Mouse (Mus musculus) myocyte (in vitro differentiated cells): ENCODE measurements at regions not wholly inside any gene's neighbourhood (a gene's known extent, or its start where the extent isn't known, plus 50 kb on each side); places are given as distances from the start of the nearest gene placed in this dataset.

ENCODE experiments used
- CEBPB ChIP-seq: IDR thresholded peaks from 2 replicates; pipeline ENCODE4 v1.6.1; 2011; ENCODE audit warnings: mild to moderate bottlenecking, moderate library complexity; ENCODE audit not compliant: poor library complexity, insufficient read depth, severe bottlenecking
- E2F4 ChIP-seq: IDR thresholded peaks from one replicate; pipeline ENCODE4 v1.6.1; 2011; ENCODE audit warnings: mild to moderate bottlenecking, control low read depth, moderate library complexity; ENCODE audit not compliant: insufficient read depth
- MAX ChIP-seq: IDR thresholded peaks from one replicate; pipeline ENCODE4 v1.6.1; 2011; ENCODE audit warnings: low read depth, mild to moderate bottlenecking, control low read depth
- POLR2A ChIP-seq: IDR thresholded peaks from one replicate; pipeline ENCODE4 v1.6.1; 2011; ENCODE audit warnings: low read depth, mild to moderate bottlenecking, control low read depth, moderate library complexity; ENCODE audit not compliant: insufficient read length
- POLR2AphosphoS2 ChIP-seq: IDR thresholded peaks from one replicate; pipeline ENCODE4 v1.6.1; 2011; ENCODE audit warnings: low read depth, control low read depth; ENCODE audit not compliant: insufficient read length
- TCF12 ChIP-seq: IDR thresholded peaks from one replicate; pipeline ENCODE4 v1.6.1; 2011; ENCODE audit warnings: mild to moderate bottlenecking, control low read depth; ENCODE audit not compliant: poor library complexity, insufficient read depth, severe bottlenecking
- USF1 ChIP-seq: IDR thresholded peaks from one replicate; pipeline ENCODE4 v1.6.1; 2011; ENCODE audit warnings: low read depth, mild to moderate bottlenecking, control low read depth, moderate library complexity

DNA sequence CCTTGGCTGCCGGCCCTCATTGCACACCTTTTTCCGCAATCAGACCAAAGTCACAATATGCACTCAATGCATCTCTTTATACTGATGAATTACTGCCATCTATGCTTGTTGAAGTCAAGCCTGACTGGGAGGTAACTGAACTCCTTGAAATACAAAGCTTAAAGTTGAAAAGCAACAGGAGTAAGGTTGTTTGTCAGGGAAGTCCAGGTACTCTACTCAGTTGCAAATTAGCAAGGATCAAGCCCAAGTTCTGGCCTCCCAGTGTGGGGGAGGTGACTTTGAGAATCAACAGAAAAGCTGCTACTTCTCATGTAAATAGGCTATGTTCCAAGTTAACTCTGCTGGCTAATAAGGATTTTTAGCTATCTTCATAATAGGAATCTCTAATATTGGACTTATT lies 151.0 kb upstream of the Gm49339 start:
- TF ChIP-seq POLR2A (no peak), USF1 (no peak), MAX (no peak), TCF12 (no peak), E2F4 (no peak), POLR2AphosphoS2 (no peak), CEBPB (no peak)
